Mouse (Mus musculus) G1E (cell line): ENCODE results near the gene Fbxo47.

Source experiments
- CTCF ChIP-seq: IDR thresholded peaks from 2 replicates; pipeline ENCODE4 v1.5.1; 2012; ENCODE audit warnings: low read depth, low read length, inconsistent platforms, mixed read lengths
- GATA2 ChIP-seq: IDR thresholded peaks from 2 replicates; pipeline ENCODE4 v1.6.1; 2012; ENCODE audit warnings: low read depth, low read length, inconsistent platforms, borderline replicate concordance

- no peak for TF ChIP-seq CTCF
- no peak for TF ChIP-seq GATA2
Observed at GRCm38 (mm10) chr11:97816916-97817315, 67.0 kb downstream of the Fbxo47 start.
